Mouse (Mus musculus) spleen, adult 2 months (tissue): Measurements from ENCODE around the gene Prkn.

Source experiments
- CTCF ChIP-seq: fragments of 200-500 bp; IDR thresholded peaks from 2 replicates; pipeline ENCODE4 v1.5.1; 2011; ENCODE audit warnings: mild to moderate bottlenecking, inconsistent platforms; ENCODE audit not compliant: insufficient read depth, insufficient read length, insufficient replicate concordance; ENCODE audit errors: extremely low read depth
- POLR2A ChIP-seq: fragments of 200-500 bp; IDR thresholded peaks from 2 replicates; pipeline ENCODE4 v1.6.1; 2011; ENCODE audit warnings: low read depth, low read length, inconsistent platforms

DNA sequence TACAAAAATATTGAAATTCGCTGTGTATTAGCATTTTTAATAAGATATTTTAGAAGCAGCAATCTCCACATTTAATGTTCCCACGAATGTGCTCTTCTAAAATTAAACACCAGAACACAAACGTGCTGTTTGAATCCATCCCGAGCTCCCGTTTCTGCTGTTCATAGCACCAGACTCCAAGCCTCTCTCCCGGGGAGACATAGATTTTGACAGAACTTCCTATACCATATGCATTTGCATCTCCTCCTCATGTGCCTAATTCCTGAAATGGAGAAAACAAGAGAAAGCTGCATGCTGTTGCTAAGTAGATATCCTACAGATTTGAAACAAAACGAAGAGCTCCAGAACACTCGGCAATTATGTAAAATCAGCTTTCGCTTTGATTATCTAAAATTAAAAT, 733.5 kb downstream of the Prkn start:
- TF ChIP-seq POLR2A (no peak), CTCF (no peak)
